Mouse (Mus musculus) hindbrain, embryonic 14.5 days (tissue): Measurements from ENCODE around the gene Suclg1. TPM values are rescaled to one million over a fixed set of nuclear protein-coding genes. Genes with fewer than 3 reads are reported as not detected.

Source experiments
- ATAC-seq: fragments of 200-750 bp; cut with Nextera tagmentation; 2 replicates; pipeline ENCODE4 v1.8.0; 2017; ENCODE audit warnings: moderate number of reproducible peaks, mild to moderate bottlenecking, moderate TSS enrichment, moderate library complexity; ENCODE audit not compliant: low FRiP score
- DNase-seq: peaks from one replicate; pipeline ENCODE4 v3.0.0-alpha.2; 2015; ENCODE audit warnings: low spot score
- H3K27ac ChIP-seq: fragments of 300-500 bp; sonication (generic); 2 replicates; pipeline ENCODE4 v1.5.1; 2014; ENCODE audit warnings: mild to moderate bottlenecking, moderate library complexity
- H3K27me3 ChIP-seq: fragments of 300-500 bp; sonication (generic); 2 replicates; pipeline ENCODE4 v1.6.1; 2014; ENCODE audit warnings: mild to moderate bottlenecking, low read length, mixed read lengths; ENCODE audit not compliant: control insufficient read depth, insufficient read depth
- H3K36me3 ChIP-seq: fragments of 300-500 bp; sonication (generic); replicated peaks from 2 replicates; pipeline ENCODE4 v1.6.1; 2014; ENCODE audit not compliant: control insufficient read depth, insufficient read depth
- H3K4me1 ChIP-seq: fragments of 300-500 bp; sonication (generic); replicated peaks from 2 replicates; pipeline ENCODE4 v1.6.1; 2014; ENCODE audit warnings: antibody characterized with exemption, low read length, mixed read lengths; ENCODE audit not compliant: control insufficient read depth, insufficient read depth
- H3K4me2 ChIP-seq: fragments of 300-500 bp; sonication (generic); replicated peaks from 2 replicates; pipeline ENCODE4 v1.6.1; 2014; ENCODE audit warnings: mild to moderate bottlenecking, moderate library complexity
- H3K4me3 ChIP-seq: fragments of 300-500 bp; sonication (generic); replicated peaks from 2 replicates; pipeline ENCODE4 v1.5.1; 2014; ENCODE audit warnings: mild to moderate bottlenecking, low read length
- H3K9ac ChIP-seq: fragments of 300-500 bp; sonication (generic); 2 replicates; pipeline ENCODE4 v1.6.1; 2014
- H3K9me3 ChIP-seq: fragments of 300-500 bp; sonication (generic); 2 replicates; pipeline ENCODE4 v1.6.1; 2016; ENCODE audit warnings: low read length; ENCODE audit not compliant: control insufficient read depth
- WGBS: fragments of 180-500 bp; shearing (Covaris S2); extraction: QIAGEN DNeasy Blood & Tissue Kit; methylation state at CpG from one replicate; pipeline ENCODE4 v1.1.7; 2014; 5-methylcytosine and 5-hydroxymethylcytosine counted together
- polyA plus RNA-seq: library from polyadenylated mRNA; unstranded; fragments of >200 nt; fragmentation: Nextera tagmentation; extraction: Ambion mirVana; gene quantifications from 2 replicates; pipeline ENCODE4 v1.2.1, GENCODE M21; 2014

Gene Suclg1
- polyA plus RNA-seq, 1 experiment from 2014 or later: 151 TPM

DNA sequence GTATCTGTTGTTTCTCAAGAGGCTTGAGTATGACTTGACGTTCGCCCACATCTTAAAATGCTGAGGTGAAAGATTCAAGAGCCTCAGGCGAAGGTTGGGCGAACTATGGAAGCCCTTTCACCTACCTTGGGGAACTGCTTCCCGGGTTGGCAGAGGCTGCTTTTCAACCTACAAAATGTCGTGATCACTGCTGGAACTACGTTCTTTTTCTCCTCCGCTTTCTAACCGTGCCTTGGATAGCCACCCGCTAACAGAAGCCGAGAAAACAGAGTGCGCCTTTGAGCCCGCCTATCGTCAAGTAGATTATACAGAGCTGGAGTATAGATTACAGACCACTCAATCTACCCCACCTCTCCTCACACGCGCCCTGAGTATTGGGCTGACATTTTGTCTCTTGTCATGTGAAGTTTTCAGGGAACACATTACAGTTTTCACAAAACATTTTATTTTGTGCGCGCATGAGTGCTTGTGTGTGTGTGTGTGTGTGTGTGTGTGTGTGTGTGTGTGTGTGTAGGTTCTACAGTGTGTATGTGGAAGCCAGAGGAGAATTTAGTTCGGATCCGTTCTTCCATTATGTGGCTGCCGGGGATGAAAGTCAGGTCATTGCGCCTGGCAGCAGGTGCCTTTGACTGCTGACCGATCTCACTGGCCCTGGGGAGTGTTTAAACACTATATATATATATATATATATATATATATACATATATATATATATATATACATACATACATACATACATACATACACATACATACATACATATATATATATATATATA lies 26.0 kb upstream of the Suclg1 start:
- H3K4me2 ChIP-seq: peak overlapping the region; percentile 69
- H3K27ac ChIP-seq: peak overlapping the region; percentile 56
- WGBS: 31% methylated on average over 23 of the region's 23 CpGs
- no peaks in the 10 kb centered on the region for H3K9me3 ChIP-seq
- peak overlapping the region; percentile 33 for H3K4me3 ChIP-seq
- DNase-seq (peak; percentile 45), ATAC-seq (peak; percentile 61)
- H3K36me3 ChIP-seq: no peaks in the 10 kb centered on the region
- H3K9ac ChIP-seq: peak overlapping the region; percentile 54
- no peaks in the 10 kb centered on the region for H3K27me3 ChIP-seq
- peaks cover 5% of the 10 kb centered on the region; the same call in 1 of the 2 replicates for H3K4me1 ChIP-seq

- DNase-seq: peak; percentile 73
- 0 out of 2 replicates have a peak, but pooled peaks have one; percentile 21 for ATAC-seq
- Histone ChIP-seq H3K27me3 (no peaks in the 10 kb centered on the region), H3K4me3 (no peak overlapping the region), H3K4me2 (0 out of 2 replicates have a peak overlapping the region, but pooled peaks have one; percentile 17), H3K36me3 (no peaks in the 10 kb centered on the region), H3K27ac (no peak overlapping the region), H3K4me1 (peaks cover 5% of the 10 kb centered on the region; the same call in 1 of the 2 replicates), H3K9me3 (no peaks in the 10 kb centered on the region), H3K9ac (no peak overlapping the region)
- 30% methylated on average over 8 of the region's 10 CpGs for WGBS
Observed at GRCm38 (mm10) chr6:73222841-73223526, 25.2 kb upstream of the Suclg1 start.

- DNase-seq (peak; percentile 88), ATAC-seq (no peak)
- no peaks in the 10 kb centered on the region for H3K27me3 ChIP-seq
- no peak overlapping the region for H3K4me2 ChIP-seq
- 50% methylated on average over 10 of the region's 10 CpGs for WGBS
- no peaks in the 10 kb centered on the region for H3K36me3 ChIP-seq
- no peaks in the 10 kb centered on the region for H3K9me3 ChIP-seq
- H3K4me3 ChIP-seq: no peak overlapping the region
- H3K4me1 ChIP-seq: no peaks in the 10 kb centered on the region
- no peak overlapping the region for H3K9ac ChIP-seq
- no peak overlapping the region for H3K27ac ChIP-seq
Observed at GRCm38 (mm10) chr6:73227376-73228158, 20.6 kb upstream of the Suclg1 start.

- WGBS: 67% methylated on average over 4 of the region's 4 CpGs
- DNase-seq (no peak), ATAC-seq (no peak)
- no peak overlapping the region for H3K4me3 ChIP-seq
- H3K9me3 ChIP-seq: no peaks in the 10 kb centered on the region
- no peak overlapping the region for H3K9ac ChIP-seq
- H3K4me2 ChIP-seq: no peak overlapping the region
- no peaks in the 10 kb centered on the region for H3K27me3 ChIP-seq
- no peak overlapping the region for H3K27ac ChIP-seq
- H3K36me3 ChIP-seq: no peaks in the 10 kb centered on the region
- H3K4me1 ChIP-seq: no peaks in the 10 kb centered on the region
Observed at GRCm38 (mm10) chr6:73228408-73228807, 19.8 kb upstream of the Suclg1 start.

- H3K9ac ChIP-seq: no peak overlapping the region
- H3K27ac ChIP-seq: no peak overlapping the region
- no peak overlapping the region for H3K4me3 ChIP-seq
- ATAC-seq (no peak), DNase-seq (no peak)
- no peaks in the 10 kb centered on the region for H3K36me3 ChIP-seq
- H3K4me2 ChIP-seq: no peak overlapping the region
- H3K4me1 ChIP-seq: no peaks in the 10 kb centered on the region
- H3K27me3 ChIP-seq: no peaks in the 10 kb centered on the region
- H3K9me3 ChIP-seq: no peaks in the 10 kb centered on the region
- 69% methylated on average over 3 of the region's 3 CpGs for WGBS
Observed at GRCm38 (mm10) chr6:73228881-73229280, 19.3 kb upstream of the Suclg1 start.

DNA sequence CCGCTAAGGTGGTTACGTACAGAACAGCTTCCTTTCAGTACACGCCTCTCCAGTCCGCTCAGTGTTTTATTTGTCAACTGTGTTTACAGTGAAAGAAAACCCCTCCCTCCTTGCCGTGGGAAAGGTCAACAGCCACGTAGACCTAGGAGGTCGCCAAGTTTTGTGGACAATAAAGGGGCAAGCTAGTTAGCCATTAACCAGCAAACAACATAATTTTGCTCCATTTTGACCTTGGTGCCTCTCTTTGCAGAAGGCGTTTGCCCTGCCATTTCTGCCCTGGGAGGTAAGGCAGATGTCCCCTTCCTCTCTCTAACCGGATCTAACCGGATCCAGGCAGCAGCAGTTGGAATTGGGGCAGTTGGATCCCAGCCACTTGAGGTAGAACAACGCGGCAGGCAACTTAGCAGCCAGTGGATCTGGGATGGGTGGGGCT lies 16.0 kb upstream of the Suclg1 start:
- no peak overlapping the region for H3K27ac ChIP-seq
- no peak overlapping the region for H3K9ac ChIP-seq
- H3K4me2 ChIP-seq: no peak overlapping the region
- DNase-seq (no peak), ATAC-seq (no peak)
- WGBS: 85% methylated on average over 12 of the region's 12 CpGs
- H3K9me3 ChIP-seq: no peaks in the 10 kb centered on the region
- no peaks in the 10 kb centered on the region for H3K36me3 ChIP-seq
- no peak overlapping the region for H3K4me3 ChIP-seq
- no peaks in the 10 kb centered on the region for H3K27me3 ChIP-seq
- no peaks in the 10 kb centered on the region for H3K4me1 ChIP-seq

DNA sequence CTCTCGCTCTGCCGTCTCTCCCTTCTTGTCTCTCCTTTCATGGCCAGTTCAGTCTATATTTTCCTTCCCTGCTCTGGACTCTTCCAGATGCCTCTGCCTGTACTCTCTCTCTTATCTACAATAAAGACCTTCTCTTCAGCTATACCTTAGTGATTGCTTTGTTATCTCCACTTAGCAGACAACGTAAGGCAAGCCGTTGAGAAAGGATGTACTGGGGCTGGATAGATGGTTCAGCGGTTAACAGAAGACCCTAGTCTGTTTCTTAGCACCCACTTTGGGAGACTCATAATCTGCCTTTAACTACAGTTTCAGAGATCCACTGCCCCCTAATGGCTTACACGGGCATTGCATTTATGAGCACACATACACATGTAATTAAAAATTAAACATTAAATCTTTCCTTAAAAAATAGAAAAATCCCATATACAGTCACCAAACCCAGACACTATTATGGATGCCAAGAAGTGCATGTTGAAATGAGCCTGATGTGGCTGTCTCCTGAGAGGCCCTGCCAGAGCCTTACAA lies 14.9 kb upstream of the Suclg1 start:
- DNase-seq: no peak
- H3K4me2 ChIP-seq: no peak overlapping the region

GRCm38 (mm10) chr6:73234302-73234900 lies 13.8 kb upstream of the Suclg1 start:
- ATAC-seq (no peak), DNase-seq (no peak)
- H3K36me3 ChIP-seq: no peaks in the 10 kb centered on the region
- H3K9me3 ChIP-seq: no peaks in the 10 kb centered on the region
- no peak overlapping the region for H3K4me3 ChIP-seq
- H3K27me3 ChIP-seq: no peaks in the 10 kb centered on the region
- H3K9ac ChIP-seq: no peak overlapping the region
- no peaks in the 10 kb centered on the region for H3K4me1 ChIP-seq
- H3K4me2 ChIP-seq: no peak overlapping the region
- no peak overlapping the region for H3K27ac ChIP-seq
- WGBS: 77% methylated on average over 6 of the region's 6 CpGs

More for the DNA sequence above, 14.9 kb upstream of the Suclg1 start:
- Histone ChIP-seq H3K27me3 (no peaks in the 10 kb centered on the region), H3K9me3 (no peaks in the 10 kb centered on the region), H3K9ac (no peak overlapping the region), H3K4me1 (no peaks in the 10 kb centered on the region), H3K27ac (no peak overlapping the region), H3K4me3 (no peak overlapping the region), H3K36me3 (no peaks in the 10 kb centered on the region)
- no peak for ATAC-seq
- 90% methylated on average over 6 of the region's 6 CpGs for WGBS
